Mouse (Mus musculus) thymus, adult 2 months (tissue): ENCODE results near the gene Spdl1. TPM values are rescaled to one million over a fixed set of nuclear protein-coding genes. Genes with fewer than 3 reads are reported as not detected.

Source experiments
- DNase-seq: peaks from one replicate; pipeline ENCODE4 v3.0.0; 2021
- H3K27ac ChIP-seq: fragments of 200-500 bp; 2 replicates; pipeline ENCODE4 v1.5.1; 2012; ENCODE audit warnings: low read length, control low read depth; ENCODE audit not compliant: control insufficient read depth, insufficient read depth
- H3K27me3 ChIP-seq: fragments of 200-500 bp; 2 replicates; pipeline ENCODE4 v1.6.1; 2012; ENCODE audit warnings: mild to moderate bottlenecking, low read length, moderate library complexity, mixed read lengths; ENCODE audit not compliant: control insufficient read depth, insufficient read depth
- H3K36me3 ChIP-seq: fragments of 200-500 bp; 2 replicates; pipeline ENCODE4 v1.6.1; 2012; ENCODE audit warnings: mild to moderate bottlenecking, low read length, moderate library complexity; ENCODE audit not compliant: control insufficient read depth, insufficient read depth
- H3K4me1 ChIP-seq: fragments of 200-500 bp; replicated peaks from 2 replicates; pipeline ENCODE4 v1.6.1; 2012; ENCODE audit warnings: low read length; ENCODE audit not compliant: control insufficient read depth, insufficient read depth
- H3K4me3 ChIP-seq: fragments of 200-500 bp; 2 replicates; pipeline ENCODE4 v1.5.1; 2012; ENCODE audit warnings: mild to moderate bottlenecking, low read length, control low read depth, moderate library complexity; ENCODE audit not compliant: control insufficient read depth, insufficient read depth
- CTCF ChIP-seq: fragments of 200-500 bp; IDR thresholded peaks from 2 replicates; pipeline ENCODE4 v1.5.1; 2012; ENCODE audit warnings: mild to moderate bottlenecking, control low read depth, low read length, moderate library complexity, borderline replicate concordance; ENCODE audit not compliant: control insufficient read depth, poor library complexity, insufficient read depth; ENCODE audit errors: extremely low read depth
- POLR2A ChIP-seq: fragments of 200-500 bp; IDR thresholded peaks from 2 replicates; pipeline ENCODE4 v1.6.1; 2012; ENCODE audit warnings: mild to moderate bottlenecking, low read length, control low read depth, moderate library complexity; ENCODE audit not compliant: control insufficient read depth, poor library complexity, insufficient read depth; ENCODE audit errors: extremely low read depth
- WGBS: fragments of 180-500 bp; shearing (Covaris S2); methylation state at CpG from one replicate; pipeline ENCODE4 v1.1.7; 2018; 5-methylcytosine and 5-hydroxymethylcytosine counted together
- polyA plus RNA-seq: library from polyadenylated mRNA; depleted of rRNA; stranded (reverse); fragments of >200 nt; gene quantifications from 2 replicates; pipeline ENCODE4 v1.2.3, GENCODE M21; 2012; rRNA removed

Gene Spdl1
- 7.6 and 9.1 TPM in 2 replicates for polyA plus RNA-seq

- WGBS = under 1% methylated on average over 49 of the region's 49 CpGs
- DNase-seq = peak; percentile 97
- peak; percentile 54; the same call in 1 of the 2 replicates for TF ChIP-seq CTCF
- TF ChIP-seq POLR2A = peak; percentile 64; the same call in 1 of the 2 replicates
- Histone ChIP-seq H3K27me3 (no peaks in the 10 kb centered on the region), H3K4me1 (peaks cover 19% of the 10 kb centered on the region), H3K36me3 (peaks cover 14% of the 10 kb centered on the region), H3K27ac (peak within 1 kb of the TSS; percentile 84), H3K4me3 (peak within 1 kb of the TSS; percentile 85)
Observed at GRCm38 (mm10) chr11:34833318-34834086, at the start of gene Spdl1. Gene Spdl1, minus strand, starts transcription at chr11:34833641.

GRCm38 (mm10) chr11:34881528-34881927 is 48.1 kb upstream of the Spdl1 start:
- no peaks in the 10 kb centered on the region for H3K27me3 ChIP-seq
- no peak overlapping the region for H3K27ac ChIP-seq
- no peak for DNase-seq
- 50% methylated on average over 5 of the region's 5 CpGs for WGBS
- no peaks in the 10 kb centered on the region for H3K36me3 ChIP-seq
- no peak overlapping the region for H3K4me3 ChIP-seq
- no peak for TF ChIP-seq POLR2A
- TF ChIP-seq CTCF = no peak
- H3K4me1 ChIP-seq = no peaks in the 10 kb centered on the region

- Histone ChIP-seq H3K27ac (no peak overlapping the region), H3K4me1 (no peaks in the 10 kb centered on the region), H3K36me3 (no peaks in the 10 kb centered on the region), H3K4me3 (no peak overlapping the region), H3K27me3 (no peaks in the 10 kb centered on the region)
- DNase-seq = no peak
- TF ChIP-seq POLR2A = no peak
- no peak for TF ChIP-seq CTCF
- 76% methylated on average over 1 of the region's 1 CpGs for WGBS
Observed at GRCm38 (mm10) chr11:34879678-34880077, 46.2 kb upstream of the Spdl1 start.

GRCm38 (mm10) chr11:34873861-34874260 is 40.4 kb upstream of the Spdl1 start:
- no peak for DNase-seq
- Histone ChIP-seq H3K4me3 (no peak overlapping the region), H3K27ac (no peak overlapping the region), H3K27me3 (no peaks in the 10 kb centered on the region), H3K36me3 (no peaks in the 10 kb centered on the region), H3K4me1 (no peaks in the 10 kb centered on the region)
- 87% methylated on average over 2 of the region's 2 CpGs for WGBS
- TF ChIP-seq CTCF (no peak), POLR2A (no peak)

GRCm38 (mm10) chr11:34872432-34872831 is 39.0 kb upstream of the Spdl1 start:
- TF ChIP-seq CTCF = no peak
- no peak for TF ChIP-seq POLR2A
- Histone ChIP-seq H3K4me1 (no peaks in the 10 kb centered on the region), H3K27ac (no peak overlapping the region), H3K36me3 (no peaks in the 10 kb centered on the region), H3K27me3 (no peaks in the 10 kb centered on the region), H3K4me3 (no peak overlapping the region)
- 87% methylated on average over 2 of the region's 2 CpGs for WGBS
- DNase-seq = no peak

- Histone ChIP-seq H3K27me3 (no peaks in the 10 kb centered on the region), H3K4me1 (no peaks in the 10 kb centered on the region), H3K27ac (no peak overlapping the region), H3K4me3 (no peak overlapping the region), H3K36me3 (no peaks in the 10 kb centered on the region)
- TF ChIP-seq CTCF (no peak), POLR2A (no peak)
- WGBS = 92% methylated on average over 3 of the region's 3 CpGs
- no peak for DNase-seq
Observed at GRCm38 (mm10) chr11:34871991-34872390, 38.5 kb upstream of the Spdl1 start.

- Histone ChIP-seq H3K27ac (no peak overlapping the region), H3K27me3 (no peaks in the 10 kb centered on the region), H3K4me1 (no peaks in the 10 kb centered on the region), H3K36me3 (no peaks in the 10 kb centered on the region), H3K4me3 (no peak overlapping the region)
- WGBS = 85% methylated on average over 3 of the region's 3 CpGs
- DNase-seq = no peak
- TF ChIP-seq CTCF = no peak
- TF ChIP-seq POLR2A = no peak
Observed at GRCm38 (mm10) chr11:34871456-34871855, 38.0 kb upstream of the Spdl1 start.
